Mouse (Mus musculus): ENCODE measurements around the gene Spo11. TPM values are rescaled to one million over a fixed set of nuclear protein-coding genes. Genes with fewer than 3 reads are reported as not detected.

Gene Spo11
- total RNA-seq (2012; rRNA removed) (0.13 and 0.34 TPM in 2 replicates), total RNA-seq (2014; rRNA removed) (not detected in 2 replicates), polyA plus RNA-seq (2012; ENCODE audit: insufficient read length, low read depth) (0.08 and 0.16 TPM in 2 replicates)

- dilution Hi-C loops (cut with MboI; ENCODE audit: extremely low pct_ligation_motif_present, extremely low pct_unique_long_range_greater_than_20kb, low sequenced_read_pairs): no loop called here
- peak within 1 kb of the TSS; percentile 11 for H3K9ac ChIP-seq (ENCODE audit: insufficient read depth, low read depth)
Observed at GRCm38 (mm10) chr2:172977409-172978130, at the start of gene Spo11. Gene Spo11 (plus strand): TSS chr2:172977700.

GRCm38 (mm10) chr2:172929905-172930436 lies 47.5 kb upstream of the Spo11 start:
- H3K4me3 ChIP-seq (replicated peaks in 1 of 3; ENCODE audit: low read depth in 2 of 3, low read length in 2 of 3, poor library complexity in 1 of 3): no peak overlapping the region
- no peaks in the 10 kb centered on the region for H3K36me3 ChIP-seq (replicated peaks in 1 of 2; ENCODE audit: control insufficient read depth in 1 of 2, insufficient read depth in 1 of 2, low read length in 1 of 2)

More at GRCm38 (mm10) chr2:172977409-172978130, at the start of gene Spo11:
- TF ChIP-seq MXI1 (IDR thresholded peaks at IDR 0.05; ENCODE audit: low read depth, low read length): 0 out of 2 replicates have a peak, but pooled peaks have one; percentile 36
- no peak for TF ChIP-seq ZMIZ1 (IDR thresholded peaks at IDR 0.05; ENCODE audit: low read depth, low read length)
- TF ChIP-seq SIN3A (IDR thresholded peaks at IDR 0.05; ENCODE audit: low read length): 0 out of 2 replicates have a peak, but pooled peaks have one; percentile 28
- TF ChIP-seq TCF12 (IDR thresholded peaks at IDR 0.05; ENCODE audit: low read depth, low read length): peak; percentile 83
- TF ChIP-seq MYC (IDR thresholded peaks at IDR 0.05; ENCODE audit: low read depth, low read length): no peak
- TF ChIP-seq NRF1 (IDR thresholded peaks at IDR 0.05; ENCODE audit: low read depth, low read length): no peak
- TF ChIP-seq IRF4 (IDR thresholded peaks at IDR 0.05; ENCODE audit: low read depth, low read length): no peak; the same call in 1 of the 2 replicates
- no peak for TF ChIP-seq ELF1 (IDR thresholded peaks at IDR 0.05; ENCODE audit: low read depth, low read length)
- no peak for TF ChIP-seq KAT2A (IDR thresholded peaks at IDR 0.05; ENCODE audit: insufficient replicate concordance, low read length)
- TF ChIP-seq CHD1 (IDR thresholded peaks at IDR 0.05; ENCODE audit: low read depth, low read length): no peak
- TF ChIP-seq ZNF384 (IDR thresholded peaks at IDR 0.05; ENCODE audit: low read depth, low read length): no peak
- TF ChIP-seq BHLHE40 (IDR thresholded peaks at IDR 0.05; ENCODE audit: low read depth, low read length): peak; percentile 46; the same call in 1 of the 2 replicates
- no peak for TF ChIP-seq JUN (IDR thresholded peaks at IDR 0.05; ENCODE audit: insufficient read depth, low read depth, low read length)
- TF ChIP-seq RAD21 (IDR thresholded peaks at IDR 0.05; ENCODE audit: low read depth, low read length): peak; percentile 4; the same call in 1 of the 2 replicates
- TF ChIP-seq HCFC1 (IDR thresholded peaks at IDR 0.05; ENCODE audit: low read depth, low read length): no peak
- TF ChIP-seq MEF2A (IDR thresholded peaks at IDR 0.05; ENCODE audit: borderline replicate concordance, low read depth, low read length): 0 out of 2 replicates have a peak, but pooled peaks have one; percentile 21
- TF ChIP-seq POLR2A (IDR thresholded peaks at IDR 0.05; ENCODE audit: low read depth, low read length): no peak; the same call in 1 of the 2 replicates
- TF ChIP-seq TBP (conservative IDR thresholded peaks at IDR 0.05; ENCODE audit: low read depth, low read length): no peak
- no peak for TF ChIP-seq NELFE (IDR thresholded peaks at IDR 0.05; ENCODE audit: low read depth, low read length)
- TF ChIP-seq JUND (conservative IDR thresholded peaks at IDR 0.05; ENCODE audit: low read depth, low read length): no peak
- no peak for TF ChIP-seq MAFK (IDR thresholded peaks at IDR 0.05; ENCODE audit: insufficient replicate concordance, low read length)
- no peak for TF ChIP-seq SMC3 (IDR thresholded peaks at IDR 0.05; ENCODE audit: low read depth, low read length)
- no peak for TF ChIP-seq GABPA (IDR thresholded peaks at IDR 0.05; ENCODE audit: insufficient replicate concordance, low read depth, low read length)
- no peak for TF ChIP-seq USF1 (IDR thresholded peaks at IDR 0.05; ENCODE audit: low read depth, low read length)
- TF ChIP-seq USF2 (conservative IDR thresholded peaks at IDR 0.05; ENCODE audit: low read depth, low read length): no peak
- peak; percentile 76 for TF ChIP-seq CHD2 (IDR thresholded peaks at IDR 0.05; ENCODE audit: low read length)
- no peak for TF ChIP-seq ZKSCAN1 (IDR thresholded peaks at IDR 0.05; ENCODE audit: borderline replicate concordance, low read depth, low read length)
- no peak for TF ChIP-seq UBTF (IDR thresholded peaks at IDR 0.05; ENCODE audit: low read depth, low read length)
- TF ChIP-seq ZC3H11A (IDR thresholded peaks at IDR 0.05; ENCODE audit: low read depth, low read length): no peak
- peak; percentile 52; the same call in 1 of the 2 replicates for TF ChIP-seq EP300 (IDR thresholded peaks at IDR 0.05; ENCODE audit: low read length)
- TF ChIP-seq PAX5 (IDR thresholded peaks at IDR 0.05; ENCODE audit: low read length): no peak
- peak; percentile 39 for TF ChIP-seq ETS1 (conservative IDR thresholded peaks at IDR 0.05; ENCODE audit: low read depth, low read length)
- TF ChIP-seq CTCF (conservative IDR thresholded peaks at IDR 0.05 in 1 of 2, IDR thresholded peaks at IDR 0.05 in 1 of 2; ENCODE audit: low read depth in 2 of 2, low read length in 2 of 2): peak in 1 of 2 experiments; percentile 16; a peak in 1 of 4 replicates
- TF ChIP-seq RCOR1 (conservative IDR thresholded peaks at IDR 0.05; ENCODE audit: low read depth, low read length): no peak
- TF ChIP-seq E2F4 (IDR thresholded peaks at IDR 0.05; ENCODE audit: insufficient replicate concordance, low read depth, low read length): no peak
- TF ChIP-seq MAZ (IDR thresholded peaks at IDR 0.05; ENCODE audit: low read depth, low read length): peak; percentile 59; the same call in 1 of the 2 replicates
- no peak for TF ChIP-seq POLR2AphosphoS2 (IDR thresholded peaks at IDR 0.05; ENCODE audit: low read depth, low read length)
- TF ChIP-seq MAX (IDR thresholded peaks at IDR 0.05; ENCODE audit: low read length): peak; percentile 23; the same call in 1 of the 2 replicates
- no peaks in the 10 kb centered on the region for H3K36me3 ChIP-seq (replicated peaks in 1 of 2; ENCODE audit: control insufficient read depth in 1 of 2, insufficient read depth in 1 of 2, low read length in 1 of 2)
- peak within 1 kb of the TSS; percentile 2 to 50 (median 13) for H3K4me3 ChIP-seq (replicated peaks in 1 of 3; ENCODE audit: low read depth in 2 of 3, low read length in 2 of 3, poor library complexity in 1 of 3)
- no peaks in the 10 kb centered on the region for H3K79me2 ChIP-seq (replicated peaks; ENCODE audit: control insufficient read depth, extremely low read depth, insufficient read depth, poor library complexity, severe bottlenecking)
- H3K27ac ChIP-seq (ENCODE audit: insufficient read depth, low read depth): peak within 1 kb of the TSS; percentile 26
- peaks cover 9 to 37% of the 10 kb centered on the region in 2 experiments for H3K4me1 ChIP-seq (ENCODE audit: control insufficient read depth in 1 of 2, insufficient read depth in 2 of 2)
- peaks cover 4% of the 10 kb centered on the region for H3K9me3 ChIP-seq (replicated peaks; ENCODE audit: low read length)
- H3K27me3 ChIP-seq (replicated peaks): no peaks in the 10 kb centered on the region
- in situ Hi-C loops (cut with MboI; ENCODE audit: low pct_ligation_motif_present, low pct_unique_long_range_greater_than_20kb, low sequenced_read_pairs): no loop called here
- peak within 1 kb of the TSS; percentile 77 for H3K4me2 ChIP-seq (ENCODE audit: insufficient read depth, low read depth, poor library complexity, severe bottlenecking)
- DNase-seq (ENCODE audit: extremely low read depth): peak; percentile 45

More at GRCm38 (mm10) chr2:172929905-172930436, 47.5 kb upstream of the Spo11 start:
- in situ Hi-C loops (cut with MboI; ENCODE audit: low pct_ligation_motif_present, low pct_unique_long_range_greater_than_20kb, low sequenced_read_pairs) (no loop called here), dilution Hi-C loops (cut with MboI; ENCODE audit: extremely low pct_ligation_motif_present, extremely low pct_unique_long_range_greater_than_20kb, low sequenced_read_pairs) (no loop called here)
- TF ChIP-seq MAX (IDR thresholded peaks at IDR 0.05; ENCODE audit: low read length): no peak
- TF ChIP-seq IRF4 (IDR thresholded peaks at IDR 0.05; ENCODE audit: low read depth, low read length): no peak
- TF ChIP-seq POLR2A (IDR thresholded peaks at IDR 0.05; ENCODE audit: low read depth, low read length): no peak
- no peak for TF ChIP-seq MEF2A (IDR thresholded peaks at IDR 0.05; ENCODE audit: borderline replicate concordance, low read depth, low read length)
- TF ChIP-seq ZNF384 (IDR thresholded peaks at IDR 0.05; ENCODE audit: low read depth, low read length): no peak
- TF ChIP-seq TCF12 (IDR thresholded peaks at IDR 0.05; ENCODE audit: low read depth, low read length): no peak
- TF ChIP-seq NELFE (IDR thresholded peaks at IDR 0.05; ENCODE audit: low read depth, low read length): no peak
- TF ChIP-seq PAX5 (IDR thresholded peaks at IDR 0.05; ENCODE audit: low read length): no peak
- no peak for TF ChIP-seq POLR2AphosphoS2 (IDR thresholded peaks at IDR 0.05; ENCODE audit: low read depth, low read length)
- TF ChIP-seq RCOR1 (conservative IDR thresholded peaks at IDR 0.05; ENCODE audit: low read depth, low read length): no peak
- no peak for TF ChIP-seq ZMIZ1 (IDR thresholded peaks at IDR 0.05; ENCODE audit: low read depth, low read length)
- TF ChIP-seq NRF1 (IDR thresholded peaks at IDR 0.05; ENCODE audit: low read depth, low read length): no peak
- no peak for TF ChIP-seq JUND (conservative IDR thresholded peaks at IDR 0.05; ENCODE audit: low read depth, low read length)
- no peak for TF ChIP-seq MAFK (IDR thresholded peaks at IDR 0.05; ENCODE audit: insufficient replicate concordance, low read length)
- TF ChIP-seq TBP (conservative IDR thresholded peaks at IDR 0.05; ENCODE audit: low read depth, low read length): no peak
- TF ChIP-seq E2F4 (IDR thresholded peaks at IDR 0.05; ENCODE audit: insufficient replicate concordance, low read depth, low read length): no peak
- DNase-seq (ENCODE audit: extremely low read depth): no peak
- Histone ChIP-seq H3K9me3 (replicated peaks; ENCODE audit: low read length) (peaks cover 3% of the 10 kb centered on the region), H3K27ac (ENCODE audit: insufficient read depth, low read depth) (no peak overlapping the region), H3K4me1 (ENCODE audit: control insufficient read depth in 1 of 2, insufficient read depth in 2 of 2) (0 out of 4 replicates have a peak, but pooled peaks cover 0 to 3% of the 10 kb centered on the region in 2 experiments), H3K9ac (ENCODE audit: insufficient read depth, low read depth) (no peak overlapping the region), H3K27me3 (replicated peaks) (no peaks in the 10 kb centered on the region), H3K4me2 (ENCODE audit: insufficient read depth, low read depth, poor library complexity, severe bottlenecking) (no peak overlapping the region), H3K79me2 (replicated peaks; ENCODE audit: control insufficient read depth, extremely low read depth, insufficient read depth, poor library complexity, severe bottlenecking) (no peaks in the 10 kb centered on the region)

Data from CH12.LX (cell line).